Mouse (Mus musculus) megakaryocyte, embryonic 14.5 days (primary cell): Measurements from ENCODE around the gene Rnf6.

Experiments
- FLI1 ChIP-seq: IDR thresholded peaks from 2 replicates; pipeline ENCODE4 v1.6.1; 2012; ENCODE audit warnings: low read length, inconsistent platforms, mixed read lengths
- GATA1 ChIP-seq: IDR thresholded peaks from 3 replicates; pipeline ENCODE4 v1.6.1; 2012; ENCODE audit warnings: mixed read lengths, low read length, inconsistent platforms, borderline replicate concordance

- TF ChIP-seq GATA1 (no peak), FLI1 (no peak)
Observed at GRCm38 (mm10) chr5:146260003-146260402, 38.6 kb upstream of the Rnf6 start.
